Mouse (Mus musculus): ENCODE measurements around the gene Gstt3.

DNA sequence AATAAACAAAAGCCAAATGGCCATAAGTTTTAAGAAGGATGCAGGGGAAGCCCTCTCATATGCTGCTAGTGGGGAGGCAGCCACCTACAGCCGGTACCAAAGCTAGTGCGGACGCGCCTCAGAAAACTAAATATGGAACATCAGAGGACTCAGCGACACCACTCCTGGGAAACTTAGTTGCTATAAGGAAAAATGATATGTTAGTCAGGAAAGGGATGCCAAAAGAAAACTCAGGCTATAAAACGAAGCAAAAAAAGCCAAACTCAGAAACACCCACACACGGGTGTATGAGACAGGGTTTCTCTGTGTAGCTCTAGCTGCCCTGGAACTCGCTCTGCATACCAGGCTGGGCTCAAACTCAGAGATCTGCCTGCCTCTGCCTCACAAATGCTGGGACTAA, 7.1 kb upstream of the Gstt3 start:
- TF ChIP-seq EP300 (IDR thresholded peaks at IDR 0.05; ENCODE audit: low read length) = no peak
- no peak for TF ChIP-seq CTCF (conservative IDR thresholded peaks at IDR 0.05 in 1 of 2, IDR thresholded peaks at IDR 0.05 in 1 of 2; ENCODE audit: low read depth in 2 of 2, low read length in 2 of 2)
- no peak for TF ChIP-seq MXI1 (IDR thresholded peaks at IDR 0.05; ENCODE audit: low read depth, low read length)
- TF ChIP-seq NRF1 (IDR thresholded peaks at IDR 0.05; ENCODE audit: low read depth, low read length) = no peak
- TF ChIP-seq SIN3A (IDR thresholded peaks at IDR 0.05; ENCODE audit: low read length) = no peak
- no peak for TF ChIP-seq BHLHE40 (IDR thresholded peaks at IDR 0.05; ENCODE audit: low read depth, low read length)
